Mouse (Mus musculus): ENCODE measurements at regions not wholly inside any gene's neighbourhood (a gene's known extent, or its start where the extent isn't known, plus 50 kb on each side); places are given as distances from the start of the nearest gene placed in this dataset.
A peak's percentile ranks its signal among the peaks of the same experiment; 100 is the strongest.

GRCm38 (mm10) chr4:69898831-69899230 is 511.4 kb downstream of the Cdk5rap2 start:
- DNase-seq, result no peak

GRCm38 (mm10) chr4:69896111-69896510 is 514.1 kb downstream of the Cdk5rap2 start:
- no peak for DNase-seq

GRCm38 (mm10) chr4:69892829-69893175 is 517.4 kb downstream of the Cdk5rap2 start:
- DNase-seq, result no peak

GRCm38 (mm10) chr4:69891898-69892828 is 518.1 kb downstream of the Cdk5rap2 start:
- peak; percentile 6 for DNase-seq

- DNase-seq, result no peak
Measured at GRCm38 (mm10) chr4:69890655-69891054, 519.6 kb downstream of the Cdk5rap2 start.

GRCm38 (mm10) chr4:69889931-69890634 is 520.2 kb downstream of the Cdk5rap2 start:
- DNase-seq, result peak; percentile 8

GRCm38 (mm10) chr4:69876734-69877133 is 533.5 kb downstream of the Cdk5rap2 start:
- no peak for DNase-seq

GRCm38 (mm10) chr4:69870638-69871037 is 539.6 kb downstream of the Cdk5rap2 start:
- no peak for DNase-seq

GRCm38 (mm10) chr4:69855001-69855400 is 555.2 kb downstream of the Cdk5rap2 start:
- DNase-seq, result no peak

GRCm38 (mm10) chr4:69852637-69853036 is 557.6 kb downstream of the Cdk5rap2 start:
- DNase-seq, result no peak

GRCm38 (mm10) chr4:69849423-69849822 is 560.8 kb downstream of the Cdk5rap2 start:
- peak; percentile 11 for DNase-seq

GRCm38 (mm10) chr4:69839868-69840267 is 570.4 kb downstream of the Cdk5rap2 start:
- DNase-seq, result no peak

- no peak for DNase-seq
Measured at GRCm38 (mm10) chr4:69838940-69839339, 571.3 kb downstream of the Cdk5rap2 start.

- no peak for DNase-seq
Measured at GRCm38 (mm10) chr4:69824903-69825268, 585.4 kb downstream of the Cdk5rap2 start.

GRCm38 (mm10) chr4:69824215-69824902 is 585.9 kb downstream of the Cdk5rap2 start:
- peak; percentile 20 for DNase-seq

- DNase-seq, result peak; percentile 30
Measured at GRCm38 (mm10) chr4:69823311-69823940, 586.8 kb downstream of the Cdk5rap2 start.

- DNase-seq, result no peak
Measured at GRCm38 (mm10) chr4:69818885-69819284, 591.4 kb downstream of the Cdk5rap2 start.

- DNase-seq, result no peak
Measured at GRCm38 (mm10) chr4:69785481-69786050, 624.7 kb downstream of the Cdk5rap2 start.

GRCm38 (mm10) chr4:69781258-69781657 is 629.0 kb downstream of the Cdk5rap2 start:
- DNase-seq, result no peak

GRCm38 (mm10) chr4:69761841-69762240 is 648.4 kb downstream of the Cdk5rap2 start:
- no peak for DNase-seq

GRCm38 (mm10) chr4:69759596-69759995 is 650.6 kb downstream of the Cdk5rap2 start:
- DNase-seq, result no peak

- peak; percentile 6 for DNase-seq
Measured at GRCm38 (mm10) chr4:69754567-69754966, 655.7 kb downstream of the Cdk5rap2 start.

- no peak for DNase-seq
Measured at GRCm38 (mm10) chr4:69753086-69753485, 657.2 kb downstream of the Cdk5rap2 start.
